Mouse (Mus musculus): ENCODE measurements around the gene Igfbp7.
"Not testable (repeated sequence)": the region's sequence is repeated elsewhere in the genome, so short reads cannot be mapped to it uniquely, and the experiment has no call there.

The Igfbp7 gene

GRCm38 (mm10) chr5:77407341-77408298 lies at the start of gene Igfbp7:
Gene Igfbp7, minus strand, starts transcription at chr5:77408041.
- DNase-seq (ENCODE audit: low spot score), result peak; percentile 15

DNA sequence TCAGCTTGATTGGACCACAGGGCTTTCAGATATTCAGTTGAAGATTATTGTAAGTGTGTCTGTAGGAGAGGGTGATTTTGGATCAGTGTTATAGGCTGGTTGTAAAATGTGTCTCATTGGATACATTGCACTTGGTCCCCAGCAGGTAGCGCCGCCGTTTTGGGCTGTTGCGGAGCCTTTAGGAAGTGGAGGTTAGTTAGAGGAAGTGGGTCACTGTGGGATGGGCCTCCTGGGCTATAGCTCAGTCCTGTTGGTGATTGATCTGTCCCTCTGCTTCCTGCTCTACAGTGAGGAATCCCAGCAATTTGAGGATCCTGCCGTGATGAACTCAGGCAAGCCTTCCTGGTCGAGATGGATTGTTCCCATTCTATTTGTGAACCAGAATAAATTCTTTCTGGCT lies 44.3 kb upstream of the Igfbp7 start:
- no peak for DNase-seq (ENCODE audit: low spot score)

DNA sequence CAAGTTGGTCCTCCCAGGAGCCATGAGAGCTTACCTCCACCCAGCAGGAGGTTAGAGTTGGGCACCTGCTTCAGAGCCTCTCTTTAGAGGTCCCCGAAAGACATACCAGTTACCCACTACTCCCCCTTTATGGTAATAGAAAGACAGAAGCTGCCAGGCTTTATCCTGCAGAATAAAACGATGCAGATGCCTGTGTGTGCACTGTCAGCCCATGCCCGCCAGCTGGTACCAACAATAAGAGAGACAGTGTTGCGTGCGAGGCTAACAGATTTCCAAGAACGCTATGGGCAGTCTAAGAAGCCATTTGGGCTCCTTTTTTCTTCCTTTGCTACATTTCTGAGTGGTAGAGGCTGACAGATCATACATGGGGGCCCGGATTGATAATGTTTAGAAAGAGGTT lies 41.7 kb upstream of the Igfbp7 start:
- no peak for DNase-seq (ENCODE audit: low spot score)

DNA sequence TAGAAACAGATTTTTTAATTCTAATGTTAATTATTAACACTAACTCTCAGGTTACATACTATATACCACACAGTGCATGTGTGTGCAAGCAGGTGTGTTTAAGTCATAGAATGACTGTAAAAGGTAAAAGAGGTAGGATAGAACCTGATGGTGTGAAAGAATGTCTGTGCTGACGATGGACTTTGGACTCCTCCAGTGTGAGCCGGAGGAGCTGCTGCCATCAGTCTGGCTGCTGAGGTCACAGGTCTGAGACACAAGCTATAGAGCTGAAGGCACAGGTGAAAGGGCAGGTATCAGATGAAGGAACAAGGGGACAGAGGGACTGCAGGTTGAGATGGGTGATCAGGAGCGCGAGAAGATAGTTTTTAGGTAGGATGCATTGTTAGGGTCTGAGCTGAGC lies 37.6 kb upstream of the Igfbp7 start:
- no peak for DNase-seq (ENCODE audit: low spot score)

DNA sequence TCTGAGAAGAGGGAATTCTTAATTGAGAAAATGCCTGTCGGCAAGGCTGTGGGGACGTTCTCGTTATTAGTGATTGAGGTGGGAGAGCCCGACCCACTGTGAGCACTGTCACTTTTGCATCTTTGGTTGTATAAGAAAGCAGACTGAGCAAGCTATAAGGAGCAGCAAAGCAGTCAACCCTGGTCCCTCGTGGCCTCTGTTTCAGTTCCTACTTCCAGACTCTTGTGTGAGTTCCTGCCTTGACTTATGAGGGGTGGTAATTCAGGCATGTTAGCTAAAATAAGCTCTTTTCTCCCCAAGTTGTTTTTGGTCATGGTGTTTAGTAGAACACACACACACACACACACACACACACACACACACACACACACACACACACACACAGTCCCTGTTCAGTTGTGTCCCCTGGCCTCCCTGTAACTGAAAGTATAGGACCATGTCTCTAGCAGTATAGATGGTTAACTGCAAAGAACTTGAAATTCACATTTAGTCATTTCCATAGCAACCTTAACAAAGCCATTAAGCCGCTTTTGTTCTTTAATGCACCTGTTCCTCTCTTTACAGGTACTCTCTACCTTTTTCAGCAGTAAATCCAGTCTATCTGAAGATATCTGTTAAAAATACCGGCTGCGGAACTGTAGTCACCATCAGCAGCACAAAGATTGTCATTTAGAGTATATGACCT lies 36.2 kb upstream of the Igfbp7 start:
- no peak for DNase-seq (ENCODE audit: low spot score)

DNA sequence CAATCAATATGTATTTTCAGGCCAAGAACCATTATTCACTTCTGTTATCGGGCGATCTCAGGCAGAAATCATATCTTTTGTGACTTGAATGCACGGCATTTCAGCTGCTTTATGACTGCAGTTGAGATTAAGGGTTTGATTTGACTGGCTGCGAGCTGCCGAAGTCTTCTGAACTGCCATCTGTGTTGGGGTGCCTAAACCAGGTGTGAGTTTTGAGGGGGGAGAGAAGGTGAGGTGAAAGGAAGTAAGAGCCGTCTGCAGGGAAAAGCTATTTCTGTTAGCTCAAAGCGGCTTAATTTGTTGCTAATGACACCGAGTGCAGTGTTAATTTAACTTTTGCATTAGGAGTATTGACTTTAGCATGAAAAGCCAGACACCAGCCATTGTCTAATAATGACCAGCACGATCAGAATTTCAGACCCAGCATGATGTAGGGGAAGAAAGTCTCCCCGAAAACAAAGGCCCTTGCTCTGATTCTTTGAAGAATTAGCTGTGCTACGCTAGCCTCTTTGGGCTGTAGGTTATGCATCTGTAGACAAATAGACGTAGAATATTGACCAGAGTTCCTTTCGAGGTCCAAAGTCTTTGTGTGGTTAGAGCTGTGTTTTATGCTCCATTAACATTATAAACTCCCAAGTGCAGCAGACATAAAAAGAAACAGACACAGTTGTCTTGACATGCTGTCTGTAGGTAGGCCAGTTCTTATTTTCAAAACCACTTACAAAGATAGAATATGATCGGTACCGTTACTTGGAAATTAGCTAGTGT lies 35.2 kb upstream of the Igfbp7 start:
- DNase-seq (ENCODE audit: low spot score), result no peak

- no peak for DNase-seq (ENCODE audit: low spot score)
Observed at GRCm38 (mm10) chr5:77436308-77436707, 28.5 kb upstream of the Igfbp7 start.

GRCm38 (mm10) chr5:77434060-77434459 lies 26.2 kb upstream of the Igfbp7 start:
- no peak for DNase-seq (ENCODE audit: low spot score)

DNA sequence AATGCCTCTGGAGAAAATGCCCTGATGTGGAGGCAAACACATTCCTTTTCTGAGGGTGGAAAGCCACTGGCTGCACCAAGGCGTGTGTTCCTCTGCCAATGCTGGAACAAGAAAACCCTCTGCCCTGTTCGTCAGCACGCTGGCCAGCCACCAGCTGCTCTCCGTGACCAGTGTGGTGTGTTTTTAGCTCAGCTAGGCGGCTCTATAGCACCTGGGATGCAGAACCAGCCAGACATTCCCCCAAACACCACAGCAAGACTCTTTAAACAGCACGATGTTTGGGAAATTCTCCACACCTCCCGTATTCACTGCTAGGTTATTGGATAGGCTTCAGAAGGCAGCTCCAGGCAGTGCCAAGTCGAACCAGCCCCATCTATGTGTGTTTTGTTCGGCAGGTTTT lies 25.7 kb upstream of the Igfbp7 start:
- no peak for DNase-seq (ENCODE audit: low spot score)

- DNase-seq (ENCODE audit: low spot score), result no peak
Observed at GRCm38 (mm10) chr5:77433119-77433518, 25.3 kb upstream of the Igfbp7 start.

DNA sequence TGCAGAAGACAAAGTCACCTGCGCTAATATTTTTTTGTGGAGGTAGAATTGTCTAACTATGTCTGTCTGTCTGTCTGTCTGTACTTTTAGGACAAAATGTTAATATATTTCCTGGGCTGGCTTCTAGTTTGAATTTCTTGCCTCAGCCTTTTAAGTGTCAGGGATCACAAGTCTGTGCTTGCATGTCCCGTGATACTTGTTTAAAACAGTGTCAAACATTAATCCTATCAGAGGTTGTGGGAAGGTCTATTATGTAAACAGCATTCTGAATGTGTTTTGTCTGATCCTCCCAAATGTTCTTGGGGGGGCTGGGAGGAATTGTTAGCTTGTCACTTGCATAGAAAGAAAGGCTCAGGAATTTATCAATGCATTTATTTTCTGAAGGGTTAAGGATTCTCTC lies 24.6 kb upstream of the Igfbp7 start:
- DNase-seq (ENCODE audit: low spot score), result no peak

GRCm38 (mm10) chr5:77431068-77431467 lies 23.2 kb upstream of the Igfbp7 start:
- DNase-seq (ENCODE audit: low spot score), result no peak

DNA sequence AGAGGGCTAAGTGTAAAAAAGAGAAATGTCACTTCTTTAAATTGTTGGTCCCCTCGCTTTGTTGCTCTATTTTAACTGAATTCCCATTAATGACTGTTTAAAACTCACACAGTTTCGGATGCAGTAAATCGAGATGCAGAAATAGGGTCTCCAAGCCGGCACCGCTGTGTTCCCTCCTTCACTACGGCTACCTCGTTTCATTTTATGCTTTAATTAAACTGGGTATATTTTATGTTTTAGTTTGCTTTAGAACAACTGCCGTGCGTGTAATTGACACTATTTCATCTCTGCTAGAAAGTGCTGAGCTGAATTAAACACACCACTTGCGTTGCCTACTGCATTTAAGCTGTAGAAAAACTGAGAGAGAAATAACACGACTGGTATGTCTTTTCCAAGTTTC lies 22.6 kb upstream of the Igfbp7 start:
- no peak for DNase-seq (ENCODE audit: low spot score)

GRCm38 (mm10) chr5:77430049-77430448 lies 22.2 kb upstream of the Igfbp7 start:
- no peak for DNase-seq (ENCODE audit: low spot score)

DNA sequence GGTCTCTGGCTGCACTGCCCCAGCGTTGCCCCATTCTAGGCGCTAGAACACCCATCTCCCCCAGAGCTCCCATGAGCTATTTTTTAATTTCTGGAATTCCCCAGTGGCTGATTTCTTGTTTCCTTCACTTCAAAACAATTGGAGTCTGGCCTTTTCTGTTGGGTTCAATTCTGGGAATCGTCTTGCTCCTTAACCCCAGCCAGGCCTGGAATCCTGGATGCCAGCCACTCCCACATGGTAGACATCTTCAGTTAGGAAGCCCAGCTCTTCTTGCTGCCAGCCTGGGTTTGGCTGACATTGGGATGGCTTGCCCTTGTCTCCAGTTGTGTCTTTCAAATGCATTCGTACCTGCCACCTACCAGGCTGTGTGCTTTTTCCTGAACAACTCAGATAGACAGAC lies 20.7 kb upstream of the Igfbp7 start:
- DNase-seq (ENCODE audit: low spot score), result no peak

DNA sequence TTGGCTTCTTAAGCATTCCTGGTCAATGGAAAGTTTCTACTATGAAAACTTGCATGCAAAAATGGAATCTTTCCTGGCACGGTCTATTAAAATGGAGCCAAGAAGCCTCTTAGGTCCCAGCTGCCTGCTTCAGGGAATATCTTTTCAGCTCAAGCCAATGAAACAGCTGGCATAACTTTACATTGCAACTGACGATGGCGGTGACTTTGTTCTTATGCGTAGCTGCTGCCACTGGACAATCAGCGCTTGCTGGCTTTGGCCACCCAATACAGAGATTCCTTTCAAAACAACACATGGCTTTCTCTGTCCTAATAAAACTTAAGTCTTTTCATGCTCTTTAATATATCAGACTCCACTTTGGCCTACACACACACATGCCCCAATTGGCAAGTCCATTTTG lies 20.1 kb upstream of the Igfbp7 start:
- DNase-seq (ENCODE audit: low spot score), result no peak

- no peak for DNase-seq (ENCODE audit: low spot score)
Observed at GRCm38 (mm10) chr5:77425721-77426500, 18.1 kb upstream of the Igfbp7 start.

GRCm38 (mm10) chr5:77419537-77419936 lies 11.7 kb upstream of the Igfbp7 start:
- not testable (repeated sequence) for DNase-seq (ENCODE audit: low spot score)

GRCm38 (mm10) chr5:77416058-77416457 lies 8.2 kb upstream of the Igfbp7 start:
- no peak for DNase-seq (ENCODE audit: low spot score)

DNA sequence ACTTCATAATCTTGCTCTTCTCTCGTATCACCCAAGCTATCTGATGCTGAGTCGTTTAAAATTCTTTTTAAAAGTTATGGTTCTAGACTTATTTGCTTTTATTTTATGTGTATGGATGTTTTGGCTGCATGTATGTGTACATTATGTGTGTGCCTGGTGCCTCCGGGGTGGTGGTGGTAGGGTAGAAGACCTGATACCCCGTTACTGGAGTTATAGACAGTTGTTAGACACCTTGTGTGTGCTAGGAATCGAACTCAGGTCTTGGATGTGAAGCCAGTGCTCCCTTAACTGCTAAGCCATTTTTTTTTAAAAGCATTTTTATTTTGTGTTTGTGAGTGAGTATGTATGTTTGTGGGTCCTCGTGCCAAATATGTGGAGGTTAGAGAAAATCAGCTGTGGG lies 689 bp upstream of the Igfbp7 start:
- DNase-seq (ENCODE audit: low spot score), result no peak

DNA sequence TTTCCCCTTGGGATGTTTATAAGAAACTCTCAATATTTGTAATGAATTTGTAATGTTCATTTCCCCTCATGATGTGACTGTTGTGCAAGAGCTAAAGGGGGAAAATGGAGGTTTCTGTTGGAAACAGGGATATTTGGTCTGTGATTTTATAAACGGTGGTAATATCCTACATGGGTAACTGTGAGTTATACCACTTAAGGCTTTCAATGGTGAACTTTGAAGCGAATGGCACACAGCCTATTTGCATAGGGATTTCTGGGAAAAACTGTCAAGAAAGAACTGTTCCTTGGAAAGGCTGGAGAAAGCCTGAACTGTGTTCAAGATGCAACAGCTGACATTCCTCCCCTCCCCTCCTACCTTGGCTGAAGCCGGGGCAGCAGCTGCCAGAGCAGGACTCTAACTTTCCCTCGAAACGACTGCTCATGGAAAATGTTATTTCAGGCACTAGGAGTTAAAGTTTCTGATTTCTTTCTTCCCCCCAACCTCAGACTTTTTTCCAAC lies 1.4 kb downstream of the Igfbp7 start:
- no peak for DNase-seq (ENCODE audit: low spot score)
